Mouse (Mus musculus) megakaryocyte, embryonic 14.5 days (primary cell): ENCODE measurements around the gene Ttc27. TPM values are rescaled to one million over a fixed set of nuclear protein-coding genes. Genes with fewer than 3 reads are reported as not detected.

Experiments
- H3K27me3 ChIP-seq: replicated peaks from 2 replicates; pipeline ENCODE3; 2012; ENCODE audit warnings: inconsistent platforms
- H3K36me3 ChIP-seq: replicated peaks from 2 replicates; pipeline ENCODE3; 2012; ENCODE audit warnings: low read length, inconsistent platforms, mixed read lengths
- H3K4me1 ChIP-seq: 2 replicates; pipeline ENCODE4 v1.6.1; 2012; ENCODE audit warnings: inconsistent platforms
- H3K4me3 ChIP-seq: replicated peaks from 2 replicates; pipeline ENCODE3; 2012; ENCODE audit warnings: moderate library complexity, mild to moderate bottlenecking, inconsistent platforms
- H3K9me3 ChIP-seq: 2 replicates; pipeline ENCODE4 v1.6.1; 2012; ENCODE audit warnings: inconsistent platforms
- FLI1 ChIP-seq: IDR thresholded peaks from 2 replicates; pipeline ENCODE4 v1.6.1; 2012; ENCODE audit warnings: low read length, inconsistent platforms, mixed read lengths
- GATA1 ChIP-seq: IDR thresholded peaks from 3 replicates; pipeline ENCODE4 v1.6.1; 2012; ENCODE audit warnings: mixed read lengths, low read length, inconsistent platforms, borderline replicate concordance
- polyA plus RNA-seq: library from polyadenylated mRNA; stranded (reverse); fragments of >175 nt; gene quantifications from 2 replicates; pipeline ENCODE4 v1.2.3, GENCODE M21; 2012; ENCODE audit warnings: low replicate concordance; ENCODE audit not compliant: insufficient read depth

Gene Ttc27
- polyA plus RNA-seq, 1 experiment = 6.8 TPM

DNA sequence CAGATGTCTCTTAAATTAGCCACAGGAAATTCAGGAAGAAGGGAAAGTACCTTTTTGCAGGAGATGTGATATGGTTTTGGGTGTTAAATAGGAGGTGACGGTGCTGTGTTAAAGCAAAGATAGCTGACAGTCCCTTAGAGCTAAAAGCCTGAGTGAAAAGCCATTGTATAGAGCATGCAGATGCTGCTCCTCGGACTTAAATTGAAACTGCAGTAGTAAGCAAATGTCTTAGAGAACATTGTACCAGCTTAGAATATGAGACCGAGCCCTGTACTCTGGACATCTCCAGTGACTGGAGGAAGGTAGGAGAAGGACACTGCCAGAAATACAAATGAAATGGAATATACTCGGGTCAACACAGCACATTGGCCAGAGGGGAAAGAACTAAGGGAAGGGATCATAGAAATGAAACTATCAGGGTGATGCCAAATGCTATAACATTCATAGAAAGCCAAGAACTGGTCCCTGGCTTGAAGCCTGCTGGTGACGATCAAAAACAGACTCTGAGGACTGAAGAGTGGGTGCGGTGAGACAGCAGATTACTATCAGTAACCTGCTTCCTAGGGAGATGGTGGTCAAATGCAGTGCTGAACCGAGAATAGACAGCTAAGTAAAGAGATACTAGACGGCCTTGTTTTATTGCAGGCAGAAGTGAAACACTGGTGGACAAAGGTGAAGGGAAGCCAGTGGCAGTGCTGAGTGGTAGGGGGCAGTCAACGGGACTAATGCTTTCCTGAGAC, 90.1 kb downstream of the Ttc27 start:
- Histone ChIP-seq H3K4me1 (peaks cover 74% of the 10 kb centered on the region), H3K27me3 (no peaks in the 10 kb centered on the region), H3K36me3 (peaks cover 70% of the 10 kb centered on the region), H3K9me3 (no peaks in the 10 kb centered on the region), H3K4me3 (peak overlapping the region; percentile 62)
- no peak for TF ChIP-seq FLI1
- TF ChIP-seq GATA1 = no peak

- no peaks in the 10 kb centered on the region for H3K9me3 ChIP-seq
- peaks cover 73% of the 10 kb centered on the region for H3K4me1 ChIP-seq
- H3K4me3 ChIP-seq = peak overlapping the region; percentile 62
- H3K27me3 ChIP-seq = no peaks in the 10 kb centered on the region
- H3K36me3 ChIP-seq = peaks cover 68% of the 10 kb centered on the region
- no peak for TF ChIP-seq GATA1
- no peak for TF ChIP-seq FLI1
These were observed 90.8 kb downstream of the Ttc27 start for GRCm38 (mm10) chr17:74808330-74808729.

DNA sequence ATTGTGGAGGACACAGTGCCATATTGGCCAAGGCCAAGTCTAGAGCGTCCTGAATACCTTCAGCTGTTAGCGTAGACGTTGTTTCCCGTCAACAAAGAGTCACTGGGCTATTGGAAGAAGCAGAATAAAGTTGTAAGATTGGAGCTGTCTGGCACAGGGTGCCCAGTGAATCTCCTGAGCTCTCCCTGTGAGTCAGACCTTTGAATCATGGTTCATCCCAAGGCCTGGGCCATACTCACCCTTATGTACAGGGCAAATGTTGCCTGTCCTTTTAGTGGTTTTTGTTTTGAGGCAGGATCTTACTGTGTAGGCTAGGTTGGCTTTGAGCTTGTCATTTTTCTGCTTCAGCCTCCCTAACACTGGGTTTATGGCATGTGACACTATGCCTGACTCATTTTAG, 91.4 kb downstream of the Ttc27 start:
- H3K4me3 ChIP-seq = no peak overlapping the region
- no peaks in the 10 kb centered on the region for H3K27me3 ChIP-seq
- peaks cover 72% of the 10 kb centered on the region for H3K4me1 ChIP-seq
- TF ChIP-seq FLI1 (no peak), GATA1 (no peak)
- no peaks in the 10 kb centered on the region for H3K9me3 ChIP-seq
- peaks cover 65% of the 10 kb centered on the region for H3K36me3 ChIP-seq

GRCm38 (mm10) chr17:74810892-74811625, 93.5 kb downstream of the Ttc27 start:
- H3K4me1 ChIP-seq = peaks cover 64% of the 10 kb centered on the region
- no peaks in the 10 kb centered on the region for H3K27me3 ChIP-seq
- H3K4me3 ChIP-seq = peak overlapping the region; percentile 42
- peaks cover 45% of the 10 kb centered on the region for H3K36me3 ChIP-seq
- no peaks in the 10 kb centered on the region for H3K9me3 ChIP-seq
- TF ChIP-seq GATA1 = no peak
- no peak for TF ChIP-seq FLI1

DNA sequence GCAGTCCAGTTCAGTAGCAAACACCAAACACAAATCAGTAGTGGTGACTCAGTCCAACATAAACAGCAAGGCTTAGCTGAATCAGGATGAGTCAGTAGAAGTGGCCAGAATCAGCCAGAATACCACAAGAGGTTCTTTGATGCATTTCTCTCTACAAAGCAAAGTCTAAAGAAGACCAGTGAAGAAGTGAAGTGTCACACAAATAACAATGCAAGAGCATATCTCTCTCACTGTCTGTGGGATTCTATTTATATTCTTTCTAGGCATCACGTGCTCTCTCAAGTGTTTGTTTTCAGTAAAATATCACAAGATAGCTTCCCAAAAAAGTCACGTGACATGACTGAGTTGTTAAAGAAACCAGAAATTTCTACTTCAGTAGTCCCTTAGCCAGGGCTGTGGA, 102.2 kb downstream of the Ttc27 start:
- H3K27me3 ChIP-seq = no peaks in the 10 kb centered on the region
- H3K4me3 ChIP-seq = peak overlapping the region; percentile 92
- H3K9me3 ChIP-seq = no peaks in the 10 kb centered on the region
- peaks cover 22% of the 10 kb centered on the region for H3K4me1 ChIP-seq
- H3K36me3 ChIP-seq = peaks cover 24% of the 10 kb centered on the region
- TF ChIP-seq GATA1 (no peak), FLI1 (no peak)

DNA sequence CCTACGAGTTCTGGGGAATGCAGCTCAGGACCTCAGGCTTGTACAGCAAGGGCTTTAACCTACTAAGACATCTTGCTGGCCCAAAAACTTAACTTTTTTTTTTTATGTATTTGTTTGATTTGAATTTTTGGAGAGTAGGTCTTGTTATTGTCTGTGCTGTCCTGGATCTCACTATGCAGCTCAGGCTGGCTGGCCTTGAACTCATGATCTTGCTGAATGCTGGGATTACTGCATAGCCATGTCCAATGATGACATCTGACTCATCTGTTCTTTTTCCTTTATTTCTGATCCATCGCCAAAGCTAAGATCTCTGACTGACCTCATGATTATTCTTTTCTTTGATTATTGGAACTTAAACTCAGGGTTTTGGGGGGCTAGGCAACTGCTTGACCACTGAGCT, 113.3 kb downstream of the Ttc27 start:
- TF ChIP-seq GATA1 (no peak), FLI1 (no peak)
- H3K4me3 ChIP-seq = no peak overlapping the region
- H3K27me3 ChIP-seq = no peaks in the 10 kb centered on the region
- no peaks in the 10 kb centered on the region for H3K36me3 ChIP-seq
- H3K9me3 ChIP-seq = no peaks in the 10 kb centered on the region; the same call in 1 of the 2 replicates
- peaks cover 27% of the 10 kb centered on the region for H3K4me1 ChIP-seq

DNA sequence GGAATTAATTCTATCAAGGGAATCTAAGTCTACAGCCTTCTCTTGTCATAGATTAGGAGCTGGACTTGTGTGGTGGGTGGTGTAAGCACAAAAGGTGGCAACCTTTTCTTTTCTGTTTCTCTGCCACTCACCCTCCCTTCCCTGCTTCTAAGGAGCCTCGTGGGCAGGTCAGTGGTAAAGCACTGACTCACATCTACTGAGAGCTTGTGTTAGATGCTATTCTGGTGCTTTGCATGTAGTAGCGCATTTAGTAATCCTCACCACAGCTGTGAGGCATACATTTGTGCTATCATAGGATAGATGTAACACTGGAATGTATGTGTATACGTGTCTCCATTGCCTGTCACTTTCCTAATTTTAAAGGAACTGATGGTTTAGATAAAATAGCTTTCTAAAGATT, 124.2 kb downstream of the Ttc27 start:
- no peak overlapping the region for H3K4me3 ChIP-seq
- peaks cover 5% of the 10 kb centered on the region for H3K36me3 ChIP-seq
- no peaks in the 10 kb centered on the region for H3K9me3 ChIP-seq
- TF ChIP-seq FLI1 (no peak), GATA1 (no peak)
- H3K4me1 ChIP-seq = peaks cover 30% of the 10 kb centered on the region
- no peaks in the 10 kb centered on the region for H3K27me3 ChIP-seq

GRCm38 (mm10) chr17:74842603-74843002, 125.1 kb downstream of the Ttc27 start:
- Histone ChIP-seq H3K4me1 (peaks cover 30% of the 10 kb centered on the region), H3K36me3 (peaks cover 5% of the 10 kb centered on the region), H3K4me3 (no peak overlapping the region), H3K9me3 (no peaks in the 10 kb centered on the region), H3K27me3 (no peaks in the 10 kb centered on the region)
- TF ChIP-seq FLI1 (no peak), GATA1 (no peak)

DNA sequence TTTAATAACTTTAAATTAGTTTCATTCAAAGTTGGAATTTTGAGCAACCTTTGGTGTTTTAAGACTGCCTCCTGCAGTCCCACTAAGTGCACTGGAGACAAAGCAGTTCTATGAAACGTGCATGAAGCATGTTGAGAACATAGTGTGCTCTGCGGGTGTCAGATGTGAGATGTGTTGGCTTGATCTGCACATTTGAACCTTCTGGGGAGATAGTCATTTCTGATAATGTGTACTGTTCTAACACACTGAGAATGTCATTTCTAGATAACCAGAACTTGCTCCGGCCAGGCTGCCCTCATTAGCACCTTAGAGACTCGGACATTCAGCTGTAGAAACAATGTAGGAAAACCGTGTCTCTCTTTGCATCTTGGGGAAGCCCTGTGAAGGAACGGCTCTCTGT, 126.0 kb downstream of the Ttc27 start:
- H3K36me3 ChIP-seq = peaks cover 5% of the 10 kb centered on the region
- no peak overlapping the region for H3K4me3 ChIP-seq
- TF ChIP-seq FLI1 (no peak), GATA1 (no peak)
- H3K9me3 ChIP-seq = no peaks in the 10 kb centered on the region
- no peaks in the 10 kb centered on the region for H3K27me3 ChIP-seq
- H3K4me1 ChIP-seq = peaks cover 30% of the 10 kb centered on the region
